10 mouse cellular contexts compared by ENCODE assay signal in the genomic region with DNA sequence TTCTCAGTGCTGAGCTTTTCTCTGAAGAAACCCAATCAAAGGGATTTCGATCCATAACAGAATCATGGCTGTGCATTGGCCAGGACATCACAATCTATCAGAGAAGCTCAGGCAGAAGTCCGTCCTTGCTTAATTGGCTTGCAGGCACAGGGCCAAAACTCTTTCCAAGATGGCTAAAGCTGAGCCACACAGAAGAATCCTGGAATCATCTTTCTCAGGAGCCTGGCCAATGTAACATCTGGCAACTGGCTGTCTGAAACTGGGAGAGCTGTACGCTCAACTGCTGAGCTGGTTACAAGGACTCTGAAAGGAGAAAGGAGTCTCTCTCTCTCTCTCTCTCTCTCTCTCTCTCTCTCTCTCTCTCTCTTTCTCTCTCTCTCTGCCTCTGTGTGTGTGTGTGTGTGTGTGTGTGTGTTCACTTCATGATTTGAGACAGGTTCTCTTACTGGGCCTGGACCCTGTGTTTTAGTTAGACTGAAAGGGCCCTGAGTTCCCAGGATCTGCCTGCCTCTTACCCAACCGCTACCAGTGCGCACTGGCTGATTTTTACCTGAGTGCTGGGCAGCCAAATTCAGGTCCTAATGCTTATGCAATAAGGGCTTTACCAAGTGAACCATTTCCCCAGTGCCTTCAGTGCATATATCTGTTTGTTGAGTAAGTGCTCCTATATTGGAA.
DNase-seq lines count a peak whose midpoint lies in the region; ATAC-seq and TF ChIP-seq lines count a peak whose summit lies in the region.
"Had no signal": no experiment of that assay in that cellular context is flagged by ENCODE, and none has a peak within 500 bp of the region (broad histone marks: within the 10 kb centered on the region; RNA-seq: fewer than 3 reads in every experiment).

No protein-coding gene starts in this region.

- DNase-seq in hindbrain, embryonic 10.5 days (ENCODE audit: low spot score), result no peak
- peak; percentile 64 for DNase-seq in brain, adult 2 months (ENCODE audit: low read depth, low spot score)
- peak; percentile 83 for DNase-seq in gastrocnemius, postnatal 14 days
- DNase-seq in lung, postnatal 0 days (ENCODE audit: low spot score), result peak; percentile 67
- DNase-seq in right cerebral cortex, postnatal 36 days (ENCODE audit: low spot score in 2 of 2), result no peak
- no peak for DNase-seq in MN1 (ENCODE audit: low spot score)

- H3K27ac ChIP-seq in hindbrain, embryonic 13.5 days, result 0 out of 2 replicates have a peak overlapping the region, but pooled peaks have one; percentile 2
- H3K27ac ChIP-seq in hindbrain, embryonic 10.5 days, result no peak overlapping the region
- peak overlapping the region; percentile 64; the same call in 1 of the 2 replicates for H3K27ac ChIP-seq in lung, postnatal 0 days (ENCODE audit: low read length)
- H3K27ac ChIP-seq: limb, embryonic 12.5 days had no signal

- no peaks in the 10 kb centered on the region for H3K9me3 ChIP-seq in hindbrain, embryonic 13.5 days
- no peaks in the 10 kb centered on the region for H3K9me3 ChIP-seq in hindbrain, embryonic 10.5 days
- no peaks in the 10 kb centered on the region for H3K9me3 ChIP-seq in lung, postnatal 0 days (ENCODE audit: low read length)
- H3K9me3 ChIP-seq: limb, embryonic 12.5 days had no signal

- no peak for TF ChIP-seq CTCF in lung, postnatal 0 days (IDR thresholded peaks at IDR 0.05)

- no peak overlapping the region for H3K4me3 ChIP-seq in hindbrain, embryonic 13.5 days
- H3K4me3 ChIP-seq in hindbrain, embryonic 10.5 days, result no peak overlapping the region
- no peak overlapping the region for H3K4me3 ChIP-seq in lung, postnatal 0 days (ENCODE audit: low read depth, low read length)
- H3K4me3 ChIP-seq: erythroblast, embryonic 14.5 days; limb, embryonic 12.5 days had no signal

- TF ChIP-seq EP300 in lung, postnatal 0 days (IDR thresholded peaks at IDR 0.05), result no peak

- WGBS in hindbrain, embryonic 13.5 days, result 75% methylated on average over 5 of the region's 5 CpGs
- WGBS in hindbrain, embryonic 10.5 days, result 89% methylated on average over 5 of the region's 5 CpGs
- WGBS in lung, postnatal 0 days, result 66% methylated on average over 5 of the region's 5 CpGs

- no peaks in the 10 kb centered on the region for H3K27me3 ChIP-seq in hindbrain, embryonic 13.5 days
- H3K27me3 ChIP-seq in hindbrain, embryonic 10.5 days (ENCODE audit: insufficient read depth, poor library complexity, severe bottlenecking), result no peaks in the 10 kb centered on the region
- H3K27me3 ChIP-seq in lung, postnatal 0 days (replicated peaks; ENCODE audit: insufficient read depth, low read length), result no peaks in the 10 kb centered on the region
- H3K27me3 ChIP-seq: limb, embryonic 12.5 days had no signal

- H3K9ac ChIP-seq in hindbrain, embryonic 13.5 days, result no peak overlapping the region
- no peak overlapping the region for H3K9ac ChIP-seq in lung, postnatal 0 days (replicated peaks; ENCODE audit: low read depth)
- H3K9ac ChIP-seq: limb, embryonic 12.5 days had no signal

- no peaks in the 10 kb centered on the region for H3K36me3 ChIP-seq in hindbrain, embryonic 13.5 days
- no peaks in the 10 kb centered on the region for H3K36me3 ChIP-seq in hindbrain, embryonic 10.5 days
- no peaks in the 10 kb centered on the region for H3K36me3 ChIP-seq in lung, postnatal 0 days (ENCODE audit: insufficient read depth, low read length)
- H3K36me3 ChIP-seq: limb, embryonic 12.5 days had no signal

- 0 out of 2 replicates have a peak, but pooled peaks have one; percentile 17 for ATAC-seq in hindbrain, embryonic 13.5 days (ENCODE audit: low FRiP score)
- ATAC-seq in lung, postnatal 0 days, result peak; percentile 66
- no peak for ATAC-seq in megakaryocyte progenitor cell, adult 5-6 weeks (replicated peaks; ENCODE audit: poor library complexity)

- intact Hi-C loops in gastrocnemius, postnatal 14 days (cut with DNase I; ENCODE audit: low total_unique reads), result no loop called here

- no peaks in the 10 kb centered on the region for H3K4me1 ChIP-seq in hindbrain, embryonic 13.5 days (replicated peaks)
- H3K4me1 ChIP-seq in hindbrain, embryonic 10.5 days (replicated peaks), result no peaks in the 10 kb centered on the region
- H3K4me1 ChIP-seq in lung, postnatal 0 days (ENCODE audit: insufficient read depth, low read depth, low read length), result no peaks in the 10 kb centered on the region

- H3K4me2 ChIP-seq in hindbrain, embryonic 13.5 days, result no peak overlapping the region
- H3K4me2 ChIP-seq in lung, postnatal 0 days (replicated peaks; ENCODE audit: low read depth, low read length), result no peak overlapping the region
- H3K4me2 ChIP-seq: limb, embryonic 12.5 days had no signal

Comparison
In these comparisons a context has a peak if more than half of its experiments do, and no peak if none do; other contexts are left out.
1. DNase-seq: peak in brain, adult 2 months (single experiment), gastrocnemius, postnatal 14 days (single experiment) and lung, postnatal 0 days (single experiment); none in hindbrain, embryonic 10.5 days (single experiment), right cerebral cortex, postnatal 36 days (0 of 2) and MN1 (single experiment).